Mouse (Mus musculus): ENCODE measurements around the gene Paqr3. TPM values are rescaled to one million over a fixed set of nuclear protein-coding genes. Genes with fewer than 3 reads are reported as not detected.

The Paqr3 gene
- polyA plus RNA-seq (2012; ENCODE audit: low replicate concordance) = 0.99 and 1.2 TPM in 2 replicates

GRCm38 (mm10) chr5:97111207-97111910 is at the start of gene Paqr3:
Paqr3 (minus strand) TSS chr5:97111596.

Other genes starting within 250 kb of the Paqr3 start
- gene Bmp2k, start 113.9 kb downstream of the Paqr3 start, polyA plus RNA-seq (2012; ENCODE audit: low replicate concordance) = 15.4 and 15.9 TPM in 2 replicates

Data from hematopoietic multipotent progenitor cell, adult 10-12 weeks (in vitro differentiated cells).